Mouse (Mus musculus) intestine, embryonic 14.5 days (tissue): ENCODE data around the gene Zfp968. TPM values are rescaled to one million over a fixed set of nuclear protein-coding genes. Genes with fewer than 3 reads are reported as not detected.
"Not testable (repeated sequence)": the region's sequence is repeated elsewhere in the genome, so short reads cannot be mapped to it uniquely, and the experiment has no call there.

ENCODE experiments used
- ATAC-seq: fragments of 200-750 bp; cut with Nextera tagmentation; replicated peaks from 2 replicates; pipeline ENCODE4 v1.8.0; 2017; ENCODE audit warnings: low read depth, moderate number of reproducible peaks, moderate TSS enrichment, moderate library complexity; ENCODE audit not compliant: low FRiP score, low TSS enrichment
- DNase-seq: peaks from one replicate; pipeline ENCODE4 v3.0.0-alpha.2; 2018; ENCODE audit warnings: low spot score
- H3K27ac ChIP-seq: fragments of 300-500 bp; sonication (generic); 2 replicates; pipeline ENCODE4 v1.5.1; 2014; ENCODE audit warnings: low read depth, mild to moderate bottlenecking, control low read depth
- H3K27me3 ChIP-seq: fragments of 300-500 bp; sonication (generic); replicated peaks from 2 replicates; pipeline ENCODE4 v1.6.1; 2014; ENCODE audit warnings: low read length, control low read depth; ENCODE audit not compliant: control insufficient read depth, insufficient read depth
- H3K36me3 ChIP-seq: fragments of 300-500 bp; sonication (generic); 2 replicates; pipeline ENCODE4 v1.6.1; 2014; ENCODE audit warnings: low read length, control low read depth; ENCODE audit not compliant: control insufficient read depth, insufficient read depth
- H3K4me1 ChIP-seq: fragments of 300-500 bp; sonication (generic); replicated peaks from 2 replicates; pipeline ENCODE4 v1.6.1; 2014; ENCODE audit warnings: low read length, control low read depth, mixed read lengths; ENCODE audit not compliant: control insufficient read depth, insufficient read depth
- H3K4me2 ChIP-seq: fragments of 300-500 bp; sonication (generic); 2 replicates; pipeline ENCODE4 v1.6.1; 2014; ENCODE audit warnings: low read length
- H3K4me3 ChIP-seq: fragments of 300-500 bp; sonication (generic); 2 replicates; pipeline ENCODE4 v1.5.1; 2014; ENCODE audit warnings: low read depth, low read length, control low read depth, mixed read lengths
- H3K9ac ChIP-seq: fragments of 300-500 bp; sonication (generic); 2 replicates; pipeline ENCODE4 v1.6.1; 2014; ENCODE audit warnings: mild to moderate bottlenecking, low read length
- H3K9me3 ChIP-seq: fragments of 300-500 bp; sonication (generic); 2 replicates; pipeline ENCODE4 v1.6.1; 2016; ENCODE audit warnings: low read length, control low read depth; ENCODE audit not compliant: control insufficient read depth
- WGBS: fragments of 180-500 bp; shearing (Covaris S2); extraction: QIAGEN DNeasy Blood & Tissue Kit; methylation state at CpG from one replicate; pipeline ENCODE4 v1.1.7; 2014; 5-methylcytosine and 5-hydroxymethylcytosine counted together
- polyA plus RNA-seq: library from polyadenylated mRNA; unstranded; fragments of >200 nt; fragmentation: Nextera tagmentation; extraction: Ambion mirVana; gene quantifications from 2 replicates; pipeline ENCODE4 v1.2.1, GENCODE M21; 2014

Zfp968 gene
- 6.7 and 7.2 TPM in 2 replicates for polyA plus RNA-seq

DNA sequence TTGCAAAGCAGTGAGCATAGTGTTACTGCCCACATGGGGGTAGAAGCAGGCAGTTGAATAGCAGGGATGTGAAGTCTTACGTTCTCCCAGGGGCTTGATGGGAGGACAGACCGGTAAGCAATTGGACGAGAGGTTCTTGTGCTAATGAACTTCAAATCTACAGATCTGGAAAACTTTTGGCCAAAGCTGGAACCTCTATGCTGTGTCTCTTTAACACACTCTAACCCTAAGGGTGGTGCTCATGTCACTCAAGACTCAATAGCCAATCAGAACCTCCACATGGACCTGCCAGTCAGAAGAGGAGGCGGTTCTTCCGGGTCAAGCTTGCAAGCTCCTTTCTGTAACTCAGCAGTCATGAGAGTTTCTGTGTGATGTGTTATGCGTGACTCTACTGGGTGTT is at the start of gene Zfp968:
Zfp968 (plus strand) TSS at position 301 of the 400 bp plus-strand sequence.
- not testable (repeated sequence) for ATAC-seq, H3K27ac ChIP-seq, H3K36me3 ChIP-seq, H3K4me2 ChIP-seq, H3K27me3 ChIP-seq, H3K9me3 ChIP-seq, H3K9ac ChIP-seq, H3K4me3 ChIP-seq, DNase-seq, H3K4me1 ChIP-seq
- no CpG with 5 or more reads among the region's 6 CpGs for WGBS

DNA sequence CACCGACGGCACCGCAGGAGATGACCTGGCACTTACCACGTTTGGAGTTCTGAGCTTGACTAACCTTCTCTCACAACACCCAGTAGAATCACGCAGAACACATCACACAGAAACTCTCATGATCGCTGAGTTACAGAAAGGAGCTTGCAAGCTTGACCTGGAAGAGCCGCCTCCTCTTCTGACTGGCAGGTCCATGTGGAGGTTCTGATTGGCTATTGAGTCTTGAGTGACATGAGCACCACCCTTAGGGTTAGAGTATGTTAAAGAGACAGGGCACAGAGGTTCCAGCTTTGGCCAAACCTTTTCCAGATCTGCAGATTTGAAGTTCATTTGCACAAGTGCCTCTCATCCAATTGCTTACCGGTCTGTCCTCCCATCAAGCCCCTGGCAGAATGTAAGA is 34.1 kb upstream of the Zfp968 start, which contains the start of gene Gm4631:
Gm4631 (minus strand) TSS at position 101 of the 400 bp plus-strand sequence.
- ATAC-seq, H3K4me1 ChIP-seq: not testable (repeated sequence)
- WGBS, result no CpG with 5 or more reads among the region's 8 CpGs

More for the DNA sequence above, 34.1 kb upstream of the Zfp968 start, which contains the start of gene Gm4631:
- not testable (repeated sequence) for H3K9me3 ChIP-seq, H3K9ac ChIP-seq, H3K36me3 ChIP-seq, DNase-seq, H3K27ac ChIP-seq, H3K27me3 ChIP-seq, H3K4me3 ChIP-seq, H3K4me2 ChIP-seq

Other genes starting within 250 kb of the Zfp968 start
- gene Gm14399, start 230.4 kb upstream of the Zfp968 start, polyA plus RNA-seq, result 5.8 and 6.8 TPM in 2 replicates
- 0.50 and 0.64 TPM in 2 replicates for gene Gm14443, start 196.6 kb upstream of the Zfp968 start, polyA plus RNA-seq
- 9.4 and 15.0 TPM in 2 replicates for gene Gm14391, start 165.5 kb upstream of the Zfp968 start, polyA plus RNA-seq
- not detected in 2 replicates for gene Gm14440, start 97.3 kb upstream of the Zfp968 start, polyA plus RNA-seq
- gene Gm4631, start 34.2 kb upstream of the Zfp968 start, polyA plus RNA-seq, result 19.5 and 22.2 TPM in 2 replicates
- 15.4 and 21.5 TPM in 2 replicates for gene Gm4724, start 63.4 kb downstream of the Zfp968 start, polyA plus RNA-seq
- 7.1 and 8.3 TPM in 2 replicates for gene Zfp965, start 97.5 kb downstream of the Zfp968 start, polyA plus RNA-seq